Mouse (Mus musculus) thymus, postnatal 14 days (tissue): ENCODE measurements around the gene Nmrk1.
"Not testable (repeated sequence)": the region's sequence is repeated elsewhere in the genome, so short reads cannot be mapped to it uniquely, and the experiment has no call there.

Experiments
- DNase-seq: peaks from one replicate; pipeline ENCODE4 v3.0.0; 2021

Gene Nmrk1

DNA sequence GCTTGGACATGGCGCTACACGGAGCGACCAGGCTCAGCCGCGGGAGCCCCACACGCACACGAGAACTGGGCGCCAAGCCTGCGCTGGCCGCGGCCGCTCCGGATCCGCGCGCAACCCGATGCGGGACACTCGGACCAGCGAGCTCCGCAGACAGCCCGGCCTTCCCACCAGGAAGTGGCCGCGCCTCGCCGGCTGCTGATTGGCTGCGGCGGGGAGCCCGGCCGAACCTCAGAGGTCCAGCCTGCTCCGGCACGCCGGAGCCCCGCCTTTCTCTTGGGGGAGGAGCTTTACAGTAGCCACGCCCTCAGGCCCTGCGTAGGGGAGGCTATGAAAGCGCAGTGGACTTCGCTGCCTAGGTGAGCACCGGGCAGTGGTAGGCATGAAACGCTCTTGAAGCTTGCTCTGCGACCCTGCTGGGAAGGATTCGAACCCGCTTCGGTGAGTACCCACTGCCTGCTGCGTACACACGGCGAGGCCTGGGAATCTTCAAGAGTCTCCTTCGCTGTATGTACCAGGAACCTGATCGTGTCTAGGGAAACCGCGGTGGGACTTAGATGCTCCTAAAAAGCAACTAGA is at the start of gene Nmrk1, which contains the start of gene Ostf1:
Gene Nmrk1 (plus strand): TSS at position 307 of the 576 bp plus-strand sequence.
Gene Ostf1 (minus strand): TSS at position 180 of the 576 bp plus-strand sequence.
- DNase-seq: peak; percentile 96

DNA sequence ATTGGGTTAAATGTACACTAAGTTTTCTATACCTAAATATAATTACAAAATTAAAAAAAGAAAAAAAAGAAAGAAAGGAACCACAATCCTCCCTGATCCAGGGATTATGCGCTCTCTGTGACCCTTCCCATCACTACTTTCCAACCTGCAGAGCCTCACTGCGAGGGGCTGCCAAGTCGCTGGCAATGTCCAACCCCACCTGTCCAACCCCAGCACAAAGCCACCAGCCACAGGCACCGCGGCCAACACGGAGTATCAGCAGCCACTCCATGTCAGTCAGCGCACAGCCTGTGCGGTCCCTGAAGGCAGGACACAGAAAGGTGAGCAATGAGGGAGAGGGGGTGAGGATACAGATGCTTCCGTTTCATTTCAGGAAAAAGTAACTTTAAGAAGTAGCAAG is 49.5 kb upstream of the Nmrk1 start:
- DNase-seq: no peak

DNA sequence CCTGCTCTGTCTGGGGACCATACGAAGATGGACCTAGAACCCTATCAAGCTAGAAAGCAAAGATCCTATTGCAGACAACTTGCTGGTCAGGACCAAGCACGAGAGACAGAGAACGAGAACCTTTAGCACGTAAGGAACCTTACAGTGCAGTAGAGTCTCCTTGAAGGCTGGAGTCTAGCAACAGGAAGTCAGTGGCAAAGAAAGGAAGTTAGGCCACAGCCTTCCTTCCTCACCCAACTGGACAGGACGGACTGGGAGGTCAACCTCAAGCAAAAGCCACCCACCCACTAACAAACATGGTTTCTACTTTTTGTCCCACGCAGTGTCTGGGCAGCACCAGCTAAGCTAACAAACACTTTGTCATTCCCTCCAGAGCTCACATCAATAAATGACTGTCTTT is 48.9 kb upstream of the Nmrk1 start:
- DNase-seq: no peak

DNA sequence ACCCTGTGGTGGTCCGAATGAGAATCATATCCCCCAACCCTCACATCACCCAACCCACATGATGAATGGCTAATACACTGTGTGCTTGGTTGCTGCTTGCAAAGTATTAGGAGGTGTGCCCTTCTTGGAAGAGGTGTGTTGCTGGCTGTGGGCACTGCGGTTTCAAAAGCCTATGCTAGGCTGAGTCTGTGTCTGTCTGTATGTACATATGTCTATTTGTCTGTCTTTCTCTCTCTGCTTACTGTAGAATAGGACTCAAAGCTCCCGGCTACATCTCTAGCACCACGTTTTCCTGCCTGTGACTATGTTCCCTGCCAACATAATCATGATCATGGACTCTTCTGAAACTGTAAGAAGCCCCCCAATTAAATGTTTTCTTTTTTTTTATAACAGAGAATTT is 48.0 kb upstream of the Nmrk1 start:
- DNase-seq: no peak

DNA sequence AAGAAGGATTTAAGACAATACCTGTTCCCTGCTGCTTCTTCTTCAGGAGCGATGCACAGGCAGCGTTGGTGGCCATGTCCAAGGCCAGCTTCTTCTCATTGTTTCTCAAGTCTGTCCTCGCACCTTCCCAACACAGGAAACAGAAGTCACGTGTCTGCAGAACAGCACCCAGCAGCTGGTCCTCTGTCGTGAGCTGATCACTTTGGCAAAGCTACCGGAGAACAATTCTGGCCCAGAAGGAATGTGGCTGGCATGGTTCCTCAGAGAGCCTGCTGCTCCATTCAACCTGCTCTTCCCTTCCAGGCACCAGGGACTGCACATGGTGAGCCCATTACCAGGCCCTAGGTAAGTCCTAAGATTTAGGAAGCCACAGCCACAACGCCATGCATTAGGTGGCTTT is 47.1 kb upstream of the Nmrk1 start:
- DNase-seq: no peak

DNA sequence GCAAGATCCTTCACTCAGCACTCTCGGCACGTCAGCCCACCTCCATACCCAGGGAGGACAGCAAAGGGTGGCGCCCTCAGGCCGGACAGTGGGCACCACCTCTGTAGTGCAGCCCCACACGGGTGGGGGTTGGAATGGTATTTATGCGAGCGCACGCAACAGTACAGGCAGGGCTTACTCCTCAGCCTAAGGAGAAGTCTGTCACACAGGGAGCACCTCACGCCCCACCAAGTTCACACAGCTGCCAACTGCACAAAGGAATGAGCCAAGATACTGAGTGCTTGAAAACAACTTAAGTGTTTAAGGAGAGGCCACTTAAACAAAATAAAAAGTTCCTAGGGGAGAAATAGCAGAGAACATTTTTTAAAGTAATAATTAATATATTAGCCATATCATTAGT is 44.6 kb upstream of the Nmrk1 start:
- DNase-seq: no peak

DNA sequence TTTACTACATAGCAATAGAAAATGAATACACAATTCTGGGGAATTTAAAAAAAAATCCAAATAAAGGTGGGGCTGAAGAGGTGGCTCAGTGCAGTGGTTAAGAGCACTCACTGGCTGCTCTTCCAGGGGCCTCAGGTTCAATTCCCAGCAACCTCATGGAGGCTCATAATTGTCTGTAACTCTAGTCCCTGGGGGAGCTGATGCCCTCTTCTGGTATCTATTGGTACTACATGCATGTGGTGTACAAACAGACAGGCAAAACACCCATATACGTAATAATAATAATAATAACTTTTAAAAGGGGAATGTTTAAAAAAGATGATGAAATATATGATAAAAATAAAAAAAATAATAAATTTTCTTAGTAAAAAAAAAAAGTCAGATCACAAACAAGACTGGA is 43.5 kb upstream of the Nmrk1 start:
- peak; percentile 43 for DNase-seq

DNA sequence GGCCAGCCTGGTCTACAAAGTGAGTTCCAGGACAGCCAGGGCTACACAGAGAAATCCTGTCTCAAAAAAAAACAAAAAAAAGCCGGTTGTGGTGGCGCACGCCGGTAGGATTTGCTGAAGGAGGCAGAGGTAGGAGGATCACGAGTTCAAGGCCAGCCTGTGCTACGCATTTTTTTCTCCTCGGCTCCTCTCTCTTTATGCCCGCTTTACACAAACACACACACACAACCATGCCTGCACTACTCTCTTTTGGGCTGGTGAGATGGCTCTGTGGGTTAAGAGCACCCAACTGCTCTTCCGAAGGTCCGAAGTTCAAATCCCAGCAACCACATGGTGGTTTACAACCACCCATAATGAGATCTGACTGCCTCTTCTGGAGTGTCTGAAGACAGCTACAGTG is 42.9 kb upstream of the Nmrk1 start:
- not testable (repeated sequence) for DNase-seq

DNA sequence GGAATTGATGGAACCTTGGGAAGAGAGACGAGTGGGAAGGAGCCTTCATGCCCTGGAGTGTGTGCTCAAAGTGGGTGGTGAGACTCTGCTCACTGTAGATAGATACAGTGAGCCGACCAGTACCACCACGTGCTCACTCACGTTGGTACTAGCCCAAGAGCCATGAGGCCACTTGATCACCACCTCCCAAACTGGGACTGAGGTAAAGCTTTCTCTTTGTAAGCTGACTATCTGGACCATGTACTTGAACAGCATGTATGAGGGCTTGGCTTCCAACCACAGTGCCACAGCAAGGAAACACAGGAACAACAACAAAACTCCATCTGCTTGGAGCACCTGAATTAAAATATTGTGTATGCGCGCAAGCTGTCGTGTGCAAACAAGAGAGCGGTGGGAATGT is 42.5 kb upstream of the Nmrk1 start:
- DNase-seq: no peak

DNA sequence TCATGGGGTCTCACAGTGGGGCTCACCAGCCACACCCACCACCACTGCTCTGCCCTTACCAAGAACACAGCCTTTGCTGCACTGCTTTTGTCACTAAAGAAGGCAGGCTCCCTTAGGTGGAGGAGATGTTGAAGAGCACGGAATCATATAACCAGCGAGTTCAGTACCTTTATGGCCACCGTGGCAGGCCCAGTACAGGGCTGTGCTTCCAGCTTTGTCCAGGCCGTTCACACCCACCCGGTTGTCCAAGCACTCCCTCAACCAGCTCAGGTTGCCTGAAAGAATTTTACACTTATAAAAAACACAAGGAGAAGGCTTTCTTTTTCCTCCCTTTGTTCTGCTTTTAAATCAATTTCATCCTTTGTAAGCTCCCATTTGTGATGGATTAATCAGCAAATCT is 41.5 kb upstream of the Nmrk1 start:
- DNase-seq: no peak

DNA sequence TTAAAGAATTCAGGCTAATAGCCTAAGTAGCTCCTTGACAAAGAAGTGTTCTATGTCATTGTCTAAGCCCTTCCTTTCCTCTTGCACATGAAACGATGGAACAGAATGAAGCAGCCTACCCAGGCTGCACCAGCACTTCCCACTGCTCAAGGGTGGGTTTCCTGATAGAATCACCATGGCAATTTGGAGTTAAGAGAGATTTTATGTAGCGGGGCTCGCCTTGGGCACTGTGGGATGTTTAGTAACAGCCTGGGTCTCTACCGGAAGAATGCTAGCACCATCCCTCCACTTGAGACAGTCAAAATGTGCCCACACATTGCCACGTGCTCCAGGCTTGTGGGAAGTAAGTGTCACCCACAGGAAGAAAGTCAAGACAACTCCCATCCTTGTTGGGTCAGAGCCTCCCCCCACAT is 40.8 kb upstream of the Nmrk1 start:
- DNase-seq: peak; percentile 15

DNA sequence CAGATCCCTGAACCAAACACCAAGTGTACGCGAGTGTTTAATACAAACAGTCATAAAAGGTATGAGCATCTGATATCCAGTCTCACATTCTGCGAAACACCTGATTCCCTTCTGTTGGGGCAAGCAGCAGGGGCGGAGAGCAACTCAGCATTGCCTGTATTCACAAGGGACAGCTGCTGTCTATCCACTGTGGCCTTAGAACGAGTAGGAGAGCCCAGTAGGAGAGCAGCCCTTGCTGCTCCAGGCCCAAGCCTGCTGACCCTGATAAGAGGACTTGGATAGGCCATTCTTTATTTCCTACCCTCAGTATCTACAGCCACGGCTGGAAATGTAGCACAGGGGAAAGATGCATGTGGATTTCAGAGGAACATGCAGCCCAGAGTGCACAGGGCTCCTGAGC is 38.8 kb upstream of the Nmrk1 start:
- DNase-seq: no peak

DNA sequence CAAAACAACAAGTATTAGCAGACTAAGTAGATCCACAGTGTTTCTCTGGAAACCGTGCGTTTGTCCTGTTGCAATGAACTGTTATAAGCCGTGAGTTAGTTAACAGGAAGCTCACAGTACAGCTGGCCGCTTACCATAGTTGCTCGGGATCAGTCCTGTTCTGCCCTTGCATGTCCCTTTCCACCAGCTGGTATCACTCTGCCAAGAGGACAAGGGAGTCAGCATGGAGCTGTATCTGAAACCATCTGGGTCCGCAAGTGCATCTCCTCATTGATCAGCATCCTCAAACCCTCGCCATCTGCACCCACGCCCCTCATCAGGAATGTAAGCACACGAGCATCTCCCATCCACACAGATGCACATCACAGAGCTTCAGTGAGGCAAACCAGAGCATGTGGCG is 38.0 kb upstream of the Nmrk1 start:
- no peak for DNase-seq

DNA sequence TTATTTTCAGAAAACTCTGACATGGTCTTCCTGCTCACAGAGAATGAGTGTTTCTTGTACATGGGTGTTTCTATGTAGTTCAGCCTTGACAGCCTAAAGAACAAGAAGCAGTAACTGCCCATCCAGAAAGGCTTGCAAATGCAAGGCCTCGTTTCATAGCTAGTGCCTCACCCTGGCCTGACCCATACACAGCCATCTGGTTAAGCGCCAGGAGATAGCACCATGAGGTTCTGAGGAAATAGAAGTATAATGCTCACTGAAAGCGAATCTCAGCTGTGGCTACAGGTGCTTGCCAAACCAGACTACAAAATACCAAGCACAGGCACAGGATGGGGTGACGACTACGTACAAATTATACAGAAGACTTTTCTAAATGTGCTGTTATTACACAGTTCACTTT is 34.9 kb upstream of the Nmrk1 start:
- DNase-seq: no peak

DNA sequence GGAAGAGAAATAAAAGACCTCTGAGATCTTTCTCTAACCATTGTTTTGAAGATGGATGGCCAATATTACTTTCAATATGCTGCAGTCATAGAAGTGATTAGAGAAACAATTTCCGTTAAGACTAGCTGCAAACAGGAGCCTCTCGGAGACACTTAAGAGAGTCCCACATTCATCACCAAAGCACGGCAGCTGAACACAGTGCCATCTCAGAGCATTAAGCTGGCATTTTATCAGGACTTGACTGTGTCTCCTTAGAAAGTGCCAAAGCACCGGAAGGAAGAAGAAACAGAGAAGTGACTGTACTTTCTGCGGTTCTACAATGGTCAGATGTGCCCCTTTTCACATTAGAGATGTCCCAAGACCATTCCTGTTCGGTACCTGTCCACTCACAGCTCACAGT is 34.0 kb upstream of the Nmrk1 start:
- no peak for DNase-seq

DNA sequence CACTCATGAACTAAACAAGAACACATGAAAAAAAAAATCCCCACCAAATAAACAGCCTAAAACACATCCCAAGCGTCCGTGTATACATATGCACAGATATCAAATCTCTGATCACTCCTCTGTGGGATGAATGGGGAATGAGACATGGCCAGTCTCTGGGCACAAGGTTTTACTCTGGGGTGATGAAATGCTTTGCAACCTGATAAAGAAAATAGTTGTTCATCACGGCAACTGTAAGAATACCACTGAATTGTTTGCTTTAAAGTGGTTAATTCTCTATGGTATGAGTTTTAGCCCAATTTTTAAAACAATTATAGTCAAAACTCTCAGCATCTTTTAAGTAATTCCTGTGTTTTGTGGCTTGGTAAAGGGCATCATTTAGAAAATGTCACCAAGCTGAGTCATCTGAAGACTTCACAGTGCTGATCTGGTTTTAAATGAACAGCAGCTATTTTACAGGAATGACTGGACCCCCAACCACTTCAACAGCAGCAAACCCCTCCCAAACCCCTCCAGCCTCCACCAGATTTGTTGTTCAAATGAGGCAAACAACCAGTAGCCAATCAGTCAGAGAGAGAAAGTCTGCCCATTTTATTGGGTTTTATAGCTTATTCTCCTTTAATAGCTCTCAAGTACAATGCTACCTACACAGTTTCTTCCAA is 33.4 kb upstream of the Nmrk1 start:
- DNase-seq: no peak

DNA sequence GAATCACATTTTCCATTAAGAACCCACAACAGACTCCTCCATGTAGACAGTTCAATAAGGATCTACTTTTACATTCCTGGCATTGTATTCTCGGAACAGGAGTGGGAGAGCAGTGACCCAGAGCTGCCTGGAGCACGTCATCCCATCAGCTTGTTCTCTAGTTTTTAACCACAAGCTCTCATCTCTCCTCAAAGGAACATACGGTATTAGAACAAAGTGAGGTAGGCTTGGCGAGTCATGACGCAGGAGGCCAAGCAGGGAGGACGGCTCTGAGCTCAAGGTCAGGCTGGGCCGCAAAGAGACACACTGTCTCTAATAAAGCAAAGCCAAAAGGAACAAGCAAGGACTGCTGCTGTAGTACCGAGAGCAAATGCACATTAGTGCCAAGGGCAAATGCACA is 32.7 kb upstream of the Nmrk1 start:
- no peak for DNase-seq

DNA sequence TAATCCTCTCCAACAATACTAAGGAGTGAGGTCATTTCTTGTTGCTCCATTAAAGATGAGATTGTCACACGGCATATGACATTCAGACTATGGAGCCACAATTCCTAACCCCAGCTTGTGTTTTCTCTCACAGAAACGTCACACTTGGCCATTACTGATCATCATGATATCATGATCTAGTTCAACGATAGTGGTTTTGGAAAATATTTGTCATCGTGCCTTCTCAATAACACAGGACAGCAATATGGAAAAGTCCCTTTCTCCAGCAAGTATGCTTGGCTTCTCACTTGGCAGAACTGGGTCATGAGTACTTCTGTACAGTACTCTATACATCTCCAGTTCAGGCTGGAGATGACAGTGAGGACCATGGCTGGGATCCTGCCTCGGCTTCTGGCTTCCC is 32.1 kb upstream of the Nmrk1 start:
- no peak for DNase-seq

DNA sequence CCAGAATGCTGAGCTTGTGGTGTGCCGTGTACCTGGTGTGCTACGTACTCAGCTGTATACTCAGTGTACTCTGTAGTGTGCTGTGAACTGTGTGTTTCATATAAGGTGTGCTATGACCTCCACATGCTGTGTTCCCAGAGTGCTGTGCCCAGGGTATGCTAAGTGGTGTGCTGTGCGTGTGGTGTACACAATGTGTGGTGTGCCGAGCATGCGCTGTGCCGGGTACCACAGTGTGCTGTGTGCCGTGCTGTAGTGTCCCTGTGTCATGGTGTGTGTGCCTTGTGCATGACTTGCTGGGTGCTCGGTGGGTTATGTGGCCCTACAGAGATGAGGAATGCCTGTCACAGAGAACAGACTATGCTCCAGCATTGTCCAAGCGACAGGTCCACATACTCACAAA is 31.1 kb upstream of the Nmrk1 start:
- DNase-seq: no peak

DNA sequence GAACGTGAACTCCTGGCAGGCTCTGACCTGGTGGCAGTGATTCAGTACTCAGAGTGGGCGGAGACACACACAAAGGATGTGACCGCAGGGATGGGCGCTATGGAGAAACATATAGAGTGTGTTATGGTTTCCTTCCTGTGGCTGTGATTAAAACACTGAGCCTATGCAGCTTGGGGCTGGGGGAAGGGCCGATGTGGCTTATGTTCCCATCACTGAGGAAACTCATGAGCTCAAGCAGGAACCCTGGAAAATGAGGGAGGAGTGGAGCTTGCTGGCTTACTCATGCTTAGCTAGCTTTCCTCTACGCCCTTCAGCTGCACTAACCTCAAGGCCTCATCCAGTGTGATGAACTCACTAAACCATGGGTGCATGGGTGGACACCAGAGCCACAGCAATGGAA is 28.7 kb upstream of the Nmrk1 start:
- DNase-seq: no peak

DNA sequence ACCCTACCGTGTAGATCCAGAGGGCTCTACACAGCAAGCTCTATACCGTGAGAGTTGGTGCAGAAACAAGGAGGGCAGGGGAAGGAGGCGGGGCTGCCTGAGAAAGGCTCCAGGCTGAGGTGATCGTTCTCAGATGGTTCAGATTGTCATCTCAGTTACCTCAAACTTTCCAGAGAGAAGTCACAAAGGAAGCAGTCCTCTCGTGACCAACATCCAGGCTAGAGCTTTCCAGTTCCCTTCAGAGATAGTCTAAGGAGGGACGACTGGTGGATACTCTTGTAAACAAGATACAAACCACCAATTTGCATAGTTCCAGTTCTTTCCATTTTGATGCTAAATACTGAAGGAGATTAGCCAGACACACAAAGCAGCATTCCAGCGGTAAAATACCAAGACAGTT is 23.8 kb upstream of the Nmrk1 start:
- DNase-seq: no peak

DNA sequence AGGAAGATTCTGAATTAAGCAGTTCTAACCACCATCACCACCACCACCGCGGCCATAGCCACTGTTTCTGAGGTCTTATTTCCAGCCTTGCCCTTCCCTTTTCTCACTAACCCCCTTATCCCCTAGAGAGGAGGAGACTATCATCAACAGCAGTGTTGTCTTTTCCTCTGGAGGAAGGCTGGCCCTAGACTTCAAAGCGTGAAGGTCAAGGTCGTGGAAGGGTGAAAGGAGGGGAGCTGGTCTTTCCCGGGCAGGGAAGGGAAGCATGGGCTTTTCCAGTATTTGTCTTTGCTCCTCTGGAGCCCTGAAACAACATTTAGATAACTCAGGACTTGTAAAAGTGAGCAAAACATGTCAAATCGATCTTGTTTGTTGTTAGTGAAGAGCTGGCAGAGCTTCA is 22.8 kb upstream of the Nmrk1 start:
- no peak for DNase-seq

DNA sequence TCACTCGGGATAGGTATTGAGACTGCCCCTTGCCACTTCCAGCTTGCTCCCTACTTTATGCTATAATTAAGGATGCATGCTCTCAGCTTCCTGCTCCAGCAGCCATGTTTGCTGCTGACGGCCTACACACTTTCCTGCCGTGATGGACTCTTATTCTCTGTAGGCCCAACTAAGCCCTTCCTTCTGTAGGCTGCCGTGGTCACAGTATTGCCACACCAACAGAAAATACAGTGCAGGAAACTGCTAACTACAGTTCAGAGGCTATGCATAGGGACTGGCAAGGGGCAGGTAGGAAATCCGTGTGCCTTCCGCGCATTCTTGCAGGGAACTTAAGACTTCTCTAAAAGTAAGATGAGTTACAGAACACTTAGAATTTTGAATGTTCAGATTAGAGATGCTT is 17.4 kb upstream of the Nmrk1 start:
- no peak for DNase-seq

DNA sequence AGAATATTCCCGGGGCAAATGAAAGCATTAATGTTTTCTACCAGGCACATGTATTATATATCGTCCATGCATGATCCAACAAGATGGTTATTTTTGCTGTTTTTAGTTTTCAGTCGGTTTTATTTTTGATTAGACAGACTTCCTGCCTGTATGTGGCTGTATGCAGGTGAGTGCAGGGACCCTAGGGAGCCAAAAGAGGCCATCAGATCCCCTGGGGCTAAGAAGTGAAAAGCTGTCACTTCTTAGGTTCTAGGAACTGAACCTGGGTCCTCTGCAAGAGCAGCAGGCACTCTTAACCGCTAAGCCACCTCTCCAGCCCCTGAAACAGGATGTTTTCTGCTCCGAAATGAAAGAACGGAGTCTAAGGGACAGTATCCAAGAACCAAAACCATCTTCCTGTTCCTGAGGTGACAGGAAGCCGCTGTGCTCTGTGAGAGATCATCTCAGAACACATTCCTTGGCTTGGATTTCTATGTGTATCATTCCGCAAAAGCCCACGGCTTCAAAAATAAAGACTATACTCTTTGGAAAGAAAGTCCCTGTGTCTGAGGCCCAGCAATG is 16.0 kb upstream of the Nmrk1 start:
- DNase-seq: no peak

DNA sequence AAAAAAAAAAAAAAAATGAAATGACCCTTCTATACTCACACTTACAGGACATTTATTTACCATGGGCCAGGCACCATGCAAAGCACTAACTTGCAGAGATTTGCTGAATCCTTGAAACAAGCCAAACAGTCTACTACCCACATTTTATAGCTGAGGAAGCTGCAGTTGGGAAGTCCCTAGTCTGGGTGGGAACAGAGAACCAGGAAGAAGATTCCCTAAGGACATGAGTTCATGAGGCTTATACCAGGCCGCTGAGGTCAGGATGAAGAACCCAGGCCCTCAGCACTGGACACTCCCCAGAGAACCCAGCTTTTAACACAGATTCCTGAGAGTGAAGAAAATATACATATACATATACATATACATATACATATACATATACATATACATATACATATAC is 14.2 kb upstream of the Nmrk1 start:
- no peak for DNase-seq
